Mouse (Mus musculus) spleen, adult 18-20 months (tissue): Measurements from ENCODE around the gene Zfp945.
"Not testable (repeated sequence)": the region's sequence is repeated elsewhere in the genome, so short reads cannot be mapped to it uniquely, and the experiment has no call there.

Source experiments
- DNase-seq, 2 experiments: peaks; one replicate each; pipeline ENCODE4 v3.0.0; 2022; ENCODE audit warnings: mixed read lengths in 2 of 2

The Zfp945 gene

DNA sequence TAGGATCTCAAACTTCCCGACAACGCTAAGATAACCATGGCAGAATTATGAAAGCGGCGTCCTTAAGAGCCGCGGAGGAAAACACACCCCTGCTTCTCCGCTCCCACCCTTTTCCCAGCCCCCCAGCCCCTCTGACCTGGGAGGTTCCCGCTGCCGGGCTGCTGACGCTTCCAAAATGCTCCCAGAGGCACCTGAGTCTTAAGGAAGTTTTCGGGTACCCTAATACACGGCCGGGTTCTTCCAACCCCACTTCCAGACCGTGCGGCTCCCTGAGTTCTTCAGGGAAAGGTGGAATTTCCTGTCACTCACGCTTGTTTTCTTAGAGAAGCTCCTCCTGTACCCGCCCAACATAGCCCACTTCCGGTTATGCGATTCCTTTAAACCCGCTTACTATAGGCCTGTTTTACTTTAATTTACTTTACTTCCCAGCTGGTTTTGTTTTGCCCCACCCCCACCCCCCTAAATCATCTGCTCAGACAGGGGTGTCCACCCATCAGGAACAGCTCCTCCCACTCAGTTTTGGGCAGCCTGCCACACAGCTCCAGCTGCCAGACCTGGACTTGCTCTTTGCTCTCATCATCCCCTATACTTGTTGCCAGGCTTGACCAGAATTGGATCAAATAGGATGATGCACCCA is at the start of gene Zfp945:
Gene Zfp945, minus strand, starts transcription at position 290 of the 637 bp plus-strand sequence.
- DNase-seq, result peak in 1 of 2 experiments; percentile 27

DNA sequence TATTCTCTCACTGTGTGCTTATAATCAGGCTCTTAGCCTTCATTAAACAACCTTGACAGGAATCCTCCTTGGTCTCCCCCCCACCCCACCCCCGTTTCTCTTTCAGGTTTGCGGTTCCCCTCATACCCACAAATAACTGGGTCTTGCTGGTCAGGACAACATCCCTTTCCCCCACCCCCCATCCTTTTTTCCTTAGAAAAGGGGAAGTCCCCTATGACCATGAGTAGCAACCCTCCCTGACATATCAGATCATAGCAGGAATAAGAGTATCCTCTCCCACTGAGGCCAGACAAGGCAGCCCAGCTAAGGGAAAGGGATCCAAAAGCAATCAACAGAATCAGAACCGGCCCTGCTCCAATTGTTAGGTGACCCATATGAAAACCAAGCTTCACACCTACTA is 21.4 kb upstream of the Zfp945 start:
- DNase-seq, result no peak

DNA sequence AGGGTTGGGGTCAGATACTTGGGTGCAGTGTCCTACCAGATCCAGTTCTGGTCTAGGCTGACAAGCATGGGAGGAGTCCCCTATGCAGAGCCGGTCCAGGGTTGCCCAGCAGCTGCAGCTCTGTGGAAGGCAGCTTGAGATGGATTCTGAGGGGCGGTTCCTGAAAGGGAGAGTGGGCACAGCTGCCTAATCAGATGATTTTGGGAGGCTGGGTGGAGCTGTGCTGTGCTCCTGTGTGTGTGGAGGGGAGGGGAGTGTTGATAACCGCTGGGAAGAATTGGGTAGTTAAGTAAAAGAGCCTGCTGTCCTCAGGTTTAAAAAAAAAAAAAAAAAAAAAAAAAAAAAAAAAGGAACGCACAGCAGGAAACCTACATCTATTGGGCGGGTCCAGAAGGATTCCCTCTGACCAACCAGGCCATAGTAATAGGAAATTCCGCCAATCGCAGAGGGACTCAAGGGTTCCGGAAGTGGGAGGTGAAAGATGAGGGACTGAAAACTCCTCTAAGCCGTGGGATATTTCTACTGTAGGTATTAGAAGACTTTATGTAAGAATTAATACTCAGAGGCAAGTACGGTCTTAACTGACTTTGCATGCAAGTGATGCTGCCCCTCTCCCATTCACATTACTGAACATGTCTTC is 17.2 kb upstream of the Zfp945 start:
- no peak for DNase-seq

DNA sequence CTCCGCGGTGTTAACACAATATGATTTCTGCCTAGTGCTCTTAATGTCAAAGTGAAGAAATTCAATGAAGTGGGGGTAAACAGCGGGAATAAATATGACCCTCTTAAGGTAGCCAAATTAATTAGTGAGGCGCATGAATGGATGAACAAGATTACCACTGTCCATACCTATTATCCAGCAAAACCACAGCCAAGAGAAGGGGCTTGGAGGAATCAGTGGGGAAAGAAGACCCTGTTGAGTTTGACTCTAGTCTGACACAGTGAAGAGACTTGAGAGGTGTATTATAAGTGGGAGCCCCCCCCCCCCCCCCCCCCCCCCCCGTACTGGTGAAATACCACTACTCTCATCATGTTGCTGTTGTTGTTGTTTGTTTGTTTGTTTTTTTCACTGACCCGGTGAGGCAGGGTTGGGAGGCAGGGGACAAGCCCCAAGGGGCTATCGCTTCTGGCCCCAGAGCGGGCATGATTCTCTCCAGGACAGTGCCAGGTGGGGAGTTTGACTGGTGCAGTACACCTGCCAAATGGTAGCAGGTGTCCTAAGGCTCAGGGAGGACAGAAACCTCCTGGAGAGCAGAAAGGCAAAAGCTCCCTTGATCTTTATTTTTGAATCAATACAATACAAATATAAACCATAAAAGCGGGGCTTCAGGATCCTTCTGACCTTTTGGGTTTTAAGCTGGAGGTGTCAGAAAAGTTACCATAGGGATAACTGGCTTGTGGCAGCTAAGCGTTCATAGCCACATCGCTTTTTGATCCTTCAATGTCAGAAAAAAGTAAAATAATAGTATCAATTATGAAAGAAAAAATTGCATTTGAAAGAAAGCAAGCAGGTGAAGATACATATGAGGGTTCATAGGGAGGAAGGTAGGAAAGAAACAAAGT is 10.7 kb upstream of the Zfp945 start:
- no peak for DNase-seq

DNA sequence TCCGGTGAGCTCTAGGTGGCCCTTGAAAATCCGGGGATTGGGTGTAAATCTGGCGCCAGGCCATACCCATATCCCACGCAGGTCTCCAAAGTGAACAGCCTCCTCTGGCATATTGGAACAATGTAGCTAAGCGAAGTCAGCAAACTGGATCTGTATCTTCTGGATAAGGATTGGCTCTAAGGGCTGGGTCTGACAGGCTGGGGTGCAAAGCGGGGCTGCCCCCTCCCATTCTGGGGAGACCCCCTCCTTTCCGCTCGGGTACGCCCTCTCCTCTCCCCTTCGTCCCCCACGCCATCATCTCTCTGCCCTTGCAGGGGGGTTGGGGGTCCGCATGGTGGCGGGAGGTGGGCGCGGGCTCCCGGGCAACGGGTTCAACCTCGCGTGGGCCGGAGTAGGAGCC is 9.4 kb upstream of the Zfp945 start:
- DNase-seq, result no peak

DNA sequence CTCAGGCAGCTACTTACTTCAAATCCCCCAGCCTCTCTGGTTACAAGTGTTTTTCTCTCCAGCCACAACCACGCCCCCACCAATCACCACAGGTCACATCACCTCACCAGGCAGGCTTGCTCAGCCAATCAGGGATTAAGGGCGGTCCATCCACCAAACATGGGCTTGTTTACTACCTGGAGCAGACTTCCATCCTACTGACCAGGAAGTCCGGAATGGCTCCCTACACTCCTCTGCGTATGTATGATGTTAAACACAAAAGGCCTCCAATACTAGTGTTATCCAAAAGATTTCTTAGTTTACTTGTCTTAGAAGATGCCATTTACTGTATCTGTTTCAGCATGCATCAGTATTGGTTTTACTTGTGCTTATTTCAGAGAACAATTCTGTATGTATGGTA is 8.6 kb upstream of the Zfp945 start:
- not testable (repeated sequence) for DNase-seq

DNA sequence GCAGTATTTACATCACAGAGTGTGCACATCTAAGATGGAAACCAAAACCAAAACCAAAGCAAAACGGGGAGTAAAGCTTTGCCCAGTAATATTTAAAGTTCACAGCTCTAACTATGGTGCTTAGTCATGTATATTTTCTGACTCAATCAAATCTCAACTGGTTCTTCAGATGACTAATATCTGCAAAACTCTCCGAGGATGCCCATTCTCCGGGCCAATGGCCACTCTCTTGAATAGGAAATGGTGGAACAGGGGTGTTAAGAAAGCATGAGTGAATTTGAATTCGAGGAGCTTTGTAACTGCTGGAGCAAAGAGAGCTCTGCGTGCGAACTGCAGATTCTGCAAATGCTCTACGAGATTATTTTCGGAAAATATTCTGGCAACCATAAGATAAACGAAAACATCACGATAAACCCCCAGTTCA is 501 bp downstream of the Zfp945 start:
- peak in 1 of 2 experiments; percentile 7 for DNase-seq

DNA sequence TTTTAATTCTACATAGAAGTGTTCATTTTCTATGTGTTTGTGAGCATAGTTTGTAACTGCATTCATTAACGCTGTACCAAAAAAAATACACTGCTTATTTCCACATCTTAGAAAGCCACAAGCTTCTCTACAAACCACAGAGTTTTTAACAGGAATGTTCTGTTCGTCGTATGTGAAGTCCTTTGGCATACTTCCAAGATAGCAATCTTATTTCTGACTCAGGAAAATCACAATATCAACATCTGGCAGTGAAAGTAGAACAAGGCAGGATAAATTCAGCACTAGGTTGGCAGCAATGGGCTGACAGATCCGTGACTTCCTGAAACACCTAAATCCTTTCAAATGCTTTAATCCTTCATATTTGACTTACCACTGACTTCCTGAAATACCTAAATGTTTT is 45.8 kb downstream of the Zfp945 start:
- DNase-seq, result no peak

DNA sequence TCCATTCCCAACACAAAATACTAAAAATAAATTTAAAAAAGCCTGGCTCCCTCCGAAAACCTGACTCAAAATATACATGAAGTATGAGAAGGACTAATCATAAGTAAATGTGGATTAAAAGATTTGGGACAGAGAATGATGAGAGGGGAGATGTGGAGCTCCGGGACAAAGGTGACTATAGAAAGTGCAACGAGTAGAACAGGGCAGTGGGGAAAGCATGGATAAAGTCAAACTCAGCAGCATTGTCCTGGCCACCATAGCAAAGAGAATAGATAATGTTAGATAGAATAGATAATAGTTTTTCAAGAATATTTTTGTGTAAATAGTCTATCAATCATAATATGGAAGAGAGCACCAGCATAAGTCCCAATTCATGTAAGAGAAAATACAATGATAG is 48.7 kb downstream of the Zfp945 start:
- DNase-seq, result no peak

DNA sequence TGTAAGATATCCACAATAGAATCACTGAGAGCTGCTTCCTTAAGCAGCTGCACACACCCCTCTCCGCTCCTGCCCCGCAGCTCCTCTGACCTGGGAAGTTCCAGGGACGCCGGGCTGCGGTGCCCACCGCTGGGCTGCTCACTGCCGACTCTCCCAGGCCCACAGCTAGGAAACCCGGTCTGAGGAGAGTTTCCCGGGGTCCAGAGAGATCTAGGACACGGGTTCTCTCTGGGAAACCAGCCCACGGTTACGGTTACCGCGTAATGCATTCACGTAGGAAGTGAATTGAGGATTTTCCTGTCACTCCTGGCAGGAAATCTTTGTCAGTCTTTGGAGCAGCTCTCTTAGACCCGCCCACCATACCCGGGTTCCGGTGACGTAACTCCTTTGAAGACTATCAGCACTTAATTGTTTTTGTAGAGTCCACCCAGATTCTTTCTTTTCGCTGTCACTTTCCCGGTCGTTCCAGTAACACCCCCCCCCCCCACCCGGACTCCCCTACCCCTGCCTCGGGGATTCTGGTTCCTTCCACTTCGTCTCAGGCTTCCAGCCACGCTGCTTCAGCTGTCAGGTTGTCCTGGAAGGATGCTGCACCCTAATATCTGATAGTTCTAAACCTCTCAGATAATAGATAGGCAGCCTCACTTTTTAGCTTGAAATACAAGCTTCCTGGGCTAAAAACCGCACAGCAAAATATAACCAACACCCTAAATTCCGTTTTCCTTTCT is 49.3 kb downstream of the Zfp945 start:
- DNase-seq, result peak; percentile 8 to 35

DNA sequence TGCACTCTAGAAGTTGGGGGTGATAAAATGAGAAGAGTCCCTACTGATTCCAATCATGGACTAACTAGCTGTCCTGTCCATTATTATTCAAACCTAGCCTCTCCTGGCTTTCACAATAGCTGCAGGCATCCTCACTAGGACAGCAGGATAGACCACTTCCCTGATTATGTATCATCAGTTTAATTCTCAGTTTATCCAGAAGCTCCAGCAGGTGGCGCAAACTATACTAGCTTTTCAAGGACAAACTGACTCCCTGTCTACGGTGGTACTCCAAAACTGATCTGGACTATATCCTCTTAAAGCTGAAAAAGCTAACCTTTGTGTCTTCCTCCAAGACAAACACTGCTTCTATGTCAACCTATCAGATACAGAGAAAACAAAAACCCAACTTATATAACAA is 67.2 kb downstream of the Zfp945 start:
- peak in 1 of 2 experiments; percentile 32 for DNase-seq
